Mouse (Mus musculus) heart, postnatal 4 days (tissue): ENCODE measurements at regions not wholly inside any gene's neighbourhood (a gene's known extent, or its start where the extent isn't known, plus 50 kb on each side); places are given as distances from the start of the nearest gene placed in this dataset.

Source experiments
- DNase-seq: peaks from one replicate; pipeline ENCODE4 v3.0.0; 2021

DNA sequence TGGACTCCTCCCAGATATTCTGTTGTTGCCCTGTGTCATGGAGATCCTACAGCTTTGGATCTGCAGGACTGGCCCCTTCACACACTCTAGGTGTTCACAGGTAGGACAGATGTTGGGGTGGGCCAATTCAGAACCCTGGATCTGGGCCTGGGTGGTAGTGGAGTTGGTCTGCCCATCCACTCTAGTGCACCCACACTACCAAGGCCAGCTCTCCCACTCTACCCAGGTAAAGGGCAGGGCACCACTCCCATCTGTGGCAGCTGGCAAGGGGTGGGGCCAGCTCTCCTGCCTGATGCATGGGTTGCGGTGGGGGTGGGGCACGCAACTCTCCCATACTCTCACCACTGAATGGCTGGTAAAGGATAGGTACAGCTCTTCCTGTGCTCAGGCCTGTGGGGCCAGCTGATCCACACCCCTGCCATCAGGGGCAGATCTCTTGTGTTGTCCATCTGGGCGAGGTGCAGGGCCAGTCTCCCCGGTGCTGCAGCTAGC lies 76.5 kb downstream of the Gja1 start:
- no peak for DNase-seq

DNA sequence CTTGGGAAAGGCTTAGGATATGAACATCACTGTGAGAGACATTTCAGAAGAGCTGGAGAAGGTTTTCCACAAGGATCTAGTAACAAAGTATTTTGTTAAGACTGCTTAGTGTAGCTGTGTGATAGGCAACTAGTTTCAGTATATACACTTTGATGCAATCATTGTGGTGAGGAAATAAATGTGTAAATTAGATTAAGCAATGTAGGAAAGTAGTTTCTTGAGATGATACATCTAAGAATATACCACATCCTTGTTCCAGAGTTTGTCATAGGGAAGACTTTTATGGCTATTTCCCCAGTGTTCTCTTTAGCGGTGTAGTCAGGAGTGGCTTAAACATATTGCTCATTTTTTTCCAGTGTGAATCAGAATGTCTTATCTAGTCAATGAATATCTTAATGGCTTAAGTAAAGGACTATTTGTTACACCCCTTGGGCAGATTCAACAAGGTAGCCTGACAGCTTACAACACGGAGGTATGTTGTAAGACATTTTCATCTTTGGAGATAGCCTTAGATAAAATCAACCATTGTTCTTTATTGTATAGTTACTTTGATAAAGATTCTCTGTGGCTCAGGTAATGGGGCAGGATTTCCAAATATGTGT lies 78.8 kb downstream of the Gja1 start:
- no peak for DNase-seq

DNA sequence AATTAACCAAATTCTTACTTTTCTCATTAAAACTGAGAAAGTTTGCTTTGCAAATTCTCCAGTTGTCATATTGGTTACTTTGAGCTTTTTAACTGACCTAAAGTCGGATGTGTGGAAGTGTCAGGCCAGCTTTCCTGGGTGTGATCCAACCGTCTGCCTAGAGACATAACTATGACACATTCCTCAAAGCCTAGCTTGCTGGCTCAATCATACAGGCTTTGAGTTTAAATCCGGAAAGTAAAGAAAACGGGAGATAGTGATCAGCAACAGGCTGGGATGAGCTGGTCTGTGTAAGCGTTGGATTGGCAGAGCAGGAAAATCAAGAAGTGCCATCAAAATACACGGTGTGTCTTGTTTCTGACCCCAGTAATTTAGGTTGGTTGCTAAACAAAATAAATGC lies 91.4 kb downstream of the Gja1 start:
- DNase-seq, result peak; percentile 58

DNA sequence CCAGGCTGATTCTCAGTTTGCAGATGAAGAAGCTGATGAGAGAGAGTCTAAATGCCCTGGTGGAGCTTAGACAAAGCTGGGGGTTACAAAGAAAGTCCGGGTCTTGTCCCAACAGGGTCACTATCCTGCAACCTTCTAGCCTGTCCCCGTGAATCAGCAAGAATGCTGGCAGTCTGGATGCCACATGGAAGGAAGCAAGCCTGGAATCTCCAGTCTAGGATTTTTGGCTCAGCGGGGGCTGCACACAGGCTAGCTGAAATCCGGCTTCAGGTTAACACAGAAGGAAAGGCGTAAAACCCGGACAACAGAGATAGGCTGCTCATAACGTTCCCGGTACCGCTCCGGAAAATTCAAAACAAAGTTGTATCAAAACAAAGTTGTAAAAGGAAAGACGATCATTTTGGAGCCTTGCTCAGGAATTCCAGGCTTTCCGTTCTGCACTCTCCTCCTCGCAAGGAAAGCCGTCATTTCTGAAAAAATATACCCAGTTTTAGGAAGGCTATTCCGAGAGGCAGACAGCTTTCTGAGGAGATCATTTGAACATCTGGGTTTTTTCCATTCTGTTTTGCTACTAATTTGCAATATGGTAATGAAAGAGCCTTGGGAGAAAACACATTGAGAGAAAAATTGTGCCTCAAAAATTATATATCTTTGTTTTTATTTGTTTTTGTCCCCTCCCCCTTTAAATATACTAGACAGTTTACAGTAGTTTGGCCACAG lies 92.0 kb downstream of the Gja1 start:
- peak; percentile 52 for DNase-seq

DNA sequence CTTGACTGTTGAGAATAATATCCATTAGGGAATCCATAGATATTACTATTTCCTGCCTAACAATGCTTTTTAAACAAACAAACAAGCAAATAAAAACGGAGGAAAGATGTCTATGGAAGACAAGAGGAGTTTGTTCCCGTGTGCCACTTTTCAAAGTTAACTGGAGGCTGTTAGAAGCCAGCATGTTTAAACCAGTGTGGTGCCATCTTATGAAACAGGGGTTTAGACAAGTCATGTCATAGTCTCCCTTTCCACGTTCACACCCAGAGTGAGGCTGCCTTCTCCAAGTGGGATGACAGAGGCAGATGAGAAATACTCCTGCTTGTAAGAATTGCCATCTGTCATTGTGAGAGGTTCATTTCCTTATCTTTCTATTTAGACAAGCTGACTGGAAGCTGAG lies 92.8 kb downstream of the Gja1 start:
- DNase-seq, result no peak

DNA sequence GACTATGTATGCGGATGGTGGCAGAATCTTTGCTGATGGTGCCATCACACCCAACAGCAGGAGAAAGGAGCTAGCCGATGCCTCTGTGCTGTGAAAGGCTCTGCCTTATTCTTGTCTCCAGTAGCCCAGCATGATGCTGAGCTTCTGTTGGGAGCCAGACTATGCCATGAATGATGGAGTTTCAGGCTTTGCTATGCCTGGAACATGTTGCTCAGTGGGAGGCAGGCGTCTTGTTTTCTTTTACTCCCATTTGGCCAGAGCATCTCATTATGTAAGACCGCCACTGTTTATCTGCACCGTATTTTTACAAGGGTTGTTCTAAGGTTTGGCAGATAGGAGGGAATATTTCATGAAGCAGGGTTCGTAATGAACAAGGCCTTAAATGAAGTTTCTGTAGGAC lies 97.8 kb downstream of the Gja1 start:
- DNase-seq, result no peak

DNA sequence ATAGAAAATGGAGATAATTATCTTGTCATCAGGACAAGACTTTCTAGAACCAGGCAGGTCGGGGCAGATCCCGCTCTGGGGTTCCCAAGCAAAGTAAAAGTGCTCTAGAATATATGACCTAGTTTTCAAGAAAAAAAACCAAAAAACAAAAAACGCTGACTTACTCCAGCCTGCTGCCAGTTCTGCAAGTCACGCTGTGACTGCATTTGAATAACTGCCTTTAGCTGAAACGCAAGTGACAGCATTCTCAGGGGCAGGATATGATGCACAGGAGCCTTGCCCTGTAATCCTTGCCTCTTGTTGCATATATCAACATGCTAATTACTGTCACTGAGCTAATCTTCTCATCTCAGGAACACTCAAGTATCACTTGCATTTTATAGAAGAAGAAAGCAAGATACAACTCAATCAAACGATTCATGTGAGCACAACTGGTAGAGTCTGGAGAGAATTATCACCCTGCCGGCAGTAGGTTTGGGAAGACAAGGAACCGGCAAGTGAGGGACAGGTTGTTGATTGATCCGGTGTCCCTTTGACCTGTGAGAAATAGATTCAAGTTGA lies 105.1 kb downstream of the Gja1 start:
- DNase-seq, result no peak

DNA sequence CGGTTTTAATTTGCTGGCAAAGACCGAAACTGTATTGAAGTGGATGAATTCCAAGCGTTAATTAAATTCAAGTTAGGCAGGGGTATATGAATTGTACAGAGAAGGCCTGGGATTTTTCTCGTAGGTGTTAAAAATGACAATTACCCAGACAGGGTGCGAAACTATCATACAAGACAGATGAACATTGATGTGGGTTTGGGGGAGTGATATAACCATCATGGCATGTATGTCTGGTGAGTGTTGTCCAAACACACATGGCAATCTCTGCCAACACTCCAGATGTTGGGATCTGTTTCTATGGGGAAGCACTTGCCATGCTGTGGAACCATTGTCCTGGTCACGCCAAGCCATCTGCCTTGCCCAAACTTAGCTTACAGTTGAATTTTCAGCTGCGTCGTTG lies 107.8 kb downstream of the Gja1 start:
- no peak for DNase-seq

DNA sequence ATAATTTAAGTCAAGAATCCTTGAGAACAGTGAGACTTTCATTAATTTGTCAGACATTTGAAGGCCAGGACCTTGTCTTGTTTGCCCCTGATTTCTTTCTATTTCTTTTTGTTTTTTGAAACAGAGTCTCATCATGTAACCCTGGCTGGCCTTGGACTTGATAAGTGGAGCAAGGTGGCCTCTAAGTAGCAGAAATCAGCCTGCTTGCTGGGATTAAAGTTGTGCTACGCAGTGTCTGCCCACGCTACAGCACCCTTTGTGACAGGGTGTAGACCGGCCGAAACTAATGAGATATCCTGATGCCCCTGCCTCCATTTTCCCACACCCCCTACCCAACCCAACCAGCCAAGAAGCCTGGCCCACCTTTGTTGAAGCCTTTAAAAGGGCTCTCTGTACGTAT lies 108.6 kb downstream of the Gja1 start:
- DNase-seq, result no peak

DNA sequence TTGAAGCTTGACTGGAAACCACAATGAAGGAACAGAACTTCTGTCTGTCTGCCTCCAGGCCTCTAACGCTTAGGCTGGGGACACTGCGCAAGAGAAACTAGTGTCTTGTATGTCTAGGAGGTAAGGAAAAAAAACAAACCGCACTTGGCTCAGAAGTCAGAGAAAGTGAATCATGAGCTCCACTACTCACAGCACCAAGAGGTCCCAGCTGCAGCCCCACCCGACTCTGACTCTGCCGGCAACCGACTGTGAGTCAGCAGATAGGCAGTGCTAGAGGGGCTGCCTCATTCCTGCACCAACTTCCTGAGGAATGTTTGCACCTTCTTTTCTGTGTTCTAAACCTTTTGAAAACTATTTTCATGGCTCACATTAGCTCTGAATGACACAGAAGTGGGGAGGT lies 109.5 kb downstream of the Gja1 start:
- DNase-seq, result peak; percentile 33

DNA sequence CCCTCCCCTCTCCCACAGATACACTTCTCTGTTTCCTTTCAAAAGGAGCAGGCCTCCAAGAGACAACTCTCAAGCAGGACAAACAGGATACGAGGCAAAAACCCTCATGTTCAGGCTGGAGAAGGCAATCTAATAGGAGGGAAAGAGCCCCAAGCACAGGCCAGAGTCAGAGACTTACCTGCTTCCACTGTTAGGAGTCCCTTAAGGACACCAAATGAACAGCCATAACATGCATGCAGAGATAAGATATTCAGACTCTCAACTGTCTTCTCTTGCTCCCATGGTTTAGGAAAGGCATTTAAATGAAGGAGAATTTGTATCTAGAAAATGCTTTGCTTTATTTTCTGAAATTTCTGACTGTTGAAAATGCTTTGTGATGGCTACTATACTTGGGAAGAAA lies 116.3 kb downstream of the Gja1 start:
- DNase-seq, result no peak

DNA sequence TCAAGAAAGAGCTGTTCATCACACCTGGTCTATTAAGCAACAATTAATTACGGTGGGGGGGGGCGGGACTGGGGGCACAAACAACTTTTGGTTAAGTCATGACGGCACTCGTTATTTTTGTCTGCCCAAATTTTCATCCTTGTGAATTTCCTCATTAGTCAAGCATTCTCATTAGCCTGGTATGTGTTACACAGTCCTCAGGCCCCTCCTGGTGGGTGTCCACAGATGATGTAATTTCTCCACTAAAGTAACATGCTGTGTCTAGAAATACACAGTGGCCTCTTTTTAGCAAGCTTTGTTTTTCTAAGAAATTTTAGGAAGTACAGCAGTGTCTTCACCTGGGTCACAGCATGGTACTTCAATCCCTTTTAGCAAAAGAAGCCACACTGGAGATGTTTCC lies 118.2 kb downstream of the Gja1 start:
- no peak for DNase-seq

DNA sequence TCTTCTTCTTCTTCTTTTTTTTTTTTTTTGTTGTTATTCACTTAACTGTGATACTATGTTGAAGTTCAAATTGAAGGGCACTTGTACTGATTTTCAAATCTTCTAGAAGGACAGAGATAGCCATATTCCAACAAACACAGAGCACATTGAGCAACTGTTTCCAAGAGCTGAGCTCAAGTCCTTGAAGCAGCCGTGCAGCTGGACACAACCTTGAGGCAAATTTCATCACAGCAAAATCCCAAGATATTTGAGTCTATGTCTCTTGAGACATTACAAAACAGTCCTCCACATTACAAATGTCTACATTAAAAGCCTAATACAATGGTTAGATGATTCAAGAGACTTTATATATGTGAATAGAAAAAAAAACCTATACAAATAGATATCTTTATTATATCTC lies 141.9 kb downstream of the Gja1 start:
- no peak for DNase-seq

DNA sequence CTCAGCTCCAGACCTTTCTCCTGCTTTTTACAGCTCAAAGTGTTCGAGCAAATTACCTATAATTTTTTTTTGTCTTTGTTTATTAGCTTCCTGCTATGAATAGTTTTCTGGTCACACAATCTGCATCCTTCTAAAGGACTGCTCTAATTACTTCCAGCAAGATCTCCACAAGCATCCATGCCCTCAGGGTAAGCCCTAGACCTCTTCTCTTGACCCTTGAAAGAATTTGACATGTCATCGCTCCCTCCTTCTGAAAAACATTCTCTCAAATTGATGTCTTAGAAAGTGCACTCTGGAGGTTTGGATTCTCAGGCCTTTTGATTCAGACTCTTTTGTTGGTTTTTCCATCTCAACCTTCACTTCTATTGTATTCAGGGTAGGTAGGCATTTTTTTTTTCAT lies 148.7 kb downstream of the Gja1 start:
- DNase-seq, result no peak

DNA sequence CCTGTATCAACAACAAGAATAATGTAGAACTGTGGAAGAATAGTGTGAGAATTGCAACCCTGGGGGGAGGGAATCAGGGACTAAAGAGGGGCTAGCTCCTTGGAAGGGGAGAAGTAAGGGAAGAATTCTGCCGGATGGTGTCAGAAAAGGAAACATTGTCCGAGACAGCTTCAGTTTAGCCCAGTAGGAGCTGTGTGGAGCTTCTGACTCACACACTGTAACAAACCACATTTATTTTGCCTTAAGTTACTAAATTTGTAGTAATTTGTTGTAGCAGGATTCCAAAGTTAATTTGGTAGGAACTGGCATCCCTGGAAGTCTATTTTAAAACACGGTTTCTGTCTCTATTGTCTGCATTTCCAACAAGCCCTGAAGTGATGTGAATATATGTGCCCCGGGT lies 160.0 kb downstream of the Gja1 start:
- no peak for DNase-seq

DNA sequence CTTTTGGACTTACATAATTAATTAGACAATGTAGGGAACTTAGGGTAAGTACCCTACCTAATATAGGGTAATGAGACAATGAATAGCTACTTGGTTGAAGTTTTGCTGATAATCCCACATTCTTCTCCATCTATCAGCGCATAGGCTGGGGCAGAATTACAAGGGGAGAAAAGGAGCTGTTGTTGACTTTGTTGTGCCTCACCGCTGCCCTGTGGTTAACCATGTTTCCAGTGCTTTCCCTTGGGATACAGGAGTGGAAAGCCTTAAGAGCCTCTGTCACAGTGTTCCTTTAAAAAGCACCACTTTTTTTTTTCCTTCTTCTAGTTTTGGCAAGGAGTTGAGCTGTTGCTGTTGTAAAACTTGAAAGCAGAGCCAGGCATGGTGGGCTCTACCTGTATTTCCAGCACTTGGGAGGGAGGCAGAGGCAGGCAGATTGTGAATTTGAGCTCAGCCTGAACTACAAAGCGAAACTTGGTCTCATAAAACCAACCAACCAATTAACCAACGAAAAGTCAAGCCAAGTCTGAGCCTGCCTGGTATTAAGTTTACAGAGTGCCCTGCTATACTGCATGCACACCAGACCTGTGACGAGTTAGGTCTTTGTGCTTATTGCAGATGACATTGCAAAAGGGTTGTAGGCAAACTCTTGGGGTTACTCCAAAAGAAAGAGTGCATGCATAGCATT lies 162.8 kb downstream of the Gja1 start:
- DNase-seq, result no peak

DNA sequence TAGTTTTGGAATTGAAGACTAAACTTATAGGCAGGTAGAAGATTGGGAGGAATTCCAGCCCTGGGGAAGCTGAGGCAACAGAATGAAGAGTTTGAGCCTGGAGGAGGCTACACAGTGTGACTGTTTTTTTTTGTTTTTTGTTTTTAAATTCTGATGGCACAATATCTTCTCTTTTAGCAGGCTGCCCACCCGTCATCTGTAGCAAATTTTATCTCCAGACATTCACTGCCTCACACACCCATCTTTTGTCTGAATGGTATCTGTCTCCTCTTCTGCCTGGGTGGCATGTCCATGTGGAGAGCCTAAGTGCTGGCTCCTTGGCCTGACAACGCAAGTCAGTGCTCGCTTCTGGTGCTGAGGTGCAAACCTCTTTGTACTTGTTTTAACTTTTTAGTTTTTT lies 165.0 kb downstream of the Gja1 start:
- DNase-seq, result no peak

DNA sequence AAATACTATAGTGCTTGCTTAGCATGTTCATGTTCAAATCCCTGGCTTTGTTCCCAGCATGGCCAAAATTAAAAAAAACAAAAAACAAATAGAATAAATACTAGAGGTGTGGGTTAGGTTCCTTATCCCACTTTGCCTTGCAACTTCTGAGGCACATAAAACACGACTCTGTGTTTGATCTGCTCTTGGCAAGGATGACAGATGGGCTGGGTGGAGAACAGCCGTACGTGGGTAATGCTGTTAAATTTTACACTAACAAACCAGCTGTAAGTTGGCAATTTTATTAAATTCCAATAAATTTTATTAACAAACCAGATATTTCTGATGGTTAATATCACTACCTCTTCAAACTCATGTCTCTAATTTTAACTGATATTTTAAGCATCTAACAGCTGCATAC lies 168.9 kb downstream of the Gja1 start:
- no peak for DNase-seq

DNA sequence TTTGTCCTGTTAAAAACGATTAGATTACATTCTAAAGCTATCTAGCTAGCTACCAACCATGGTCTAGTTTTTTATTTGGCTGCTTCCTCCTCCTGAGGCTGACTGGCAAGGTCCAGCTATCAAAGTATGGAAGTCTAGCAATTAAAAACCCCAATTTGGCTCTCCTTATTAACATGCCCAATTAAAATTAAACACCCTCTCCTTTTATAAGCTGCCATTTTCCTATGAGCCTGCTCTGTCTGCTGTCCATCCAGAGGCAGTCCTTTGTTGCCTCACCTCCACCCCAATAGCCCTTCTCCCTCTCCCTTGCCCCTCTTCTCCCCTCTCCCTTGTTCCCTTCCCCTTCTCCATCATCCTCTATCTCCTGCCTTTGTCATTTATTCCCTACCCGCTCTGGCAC lies 169.7 kb downstream of the Gja1 start:
- DNase-seq, result no peak

DNA sequence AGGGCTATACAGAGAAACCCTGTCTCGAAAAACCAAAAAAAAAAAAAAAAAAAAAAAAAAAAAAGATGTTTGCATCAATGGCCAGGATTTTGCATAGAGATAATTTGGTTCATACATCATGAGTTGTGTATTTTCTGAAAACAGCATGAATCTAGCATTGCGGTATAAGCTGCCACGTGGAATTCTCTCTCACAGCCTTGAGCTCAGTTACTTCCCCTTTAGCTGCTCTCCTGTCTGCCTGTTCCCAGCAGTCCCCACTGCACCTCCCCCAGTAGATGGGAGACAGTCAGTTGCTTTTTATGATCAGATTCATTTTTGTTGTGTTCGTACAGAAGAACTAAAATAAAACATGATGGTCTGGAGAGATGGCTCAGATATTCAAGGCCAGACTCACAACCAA lies 170.7 kb downstream of the Gja1 start:
- no peak for DNase-seq

DNA sequence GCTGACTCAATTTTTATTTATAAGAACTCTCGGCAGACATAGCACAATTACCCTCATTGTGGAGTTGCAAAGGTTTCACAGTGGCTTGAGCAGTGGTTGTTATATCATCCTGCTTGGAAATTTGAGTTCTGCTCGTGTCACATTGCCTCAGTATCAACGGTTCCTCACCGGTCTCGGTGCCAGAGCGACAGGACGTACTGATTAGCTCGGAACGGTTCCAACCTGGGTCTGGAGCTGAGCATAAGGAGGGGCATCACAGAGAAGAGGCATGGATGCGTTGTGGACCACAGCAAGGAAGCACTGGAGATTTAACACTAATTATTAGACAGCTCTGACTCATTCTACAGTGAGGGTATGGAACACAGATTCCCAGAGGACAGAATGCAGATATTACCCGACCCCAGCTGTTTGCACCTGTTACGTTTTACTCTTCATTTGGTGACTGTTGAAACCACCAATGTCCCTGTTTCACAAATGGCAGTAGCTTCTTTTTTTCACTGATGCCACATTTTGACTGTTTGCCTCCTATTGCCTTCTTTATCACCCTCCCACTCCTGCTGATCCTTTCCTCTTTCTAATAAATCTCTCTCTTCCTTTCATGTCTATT lies 189.8 kb downstream of the Gja1 start:
- no peak for DNase-seq

DNA sequence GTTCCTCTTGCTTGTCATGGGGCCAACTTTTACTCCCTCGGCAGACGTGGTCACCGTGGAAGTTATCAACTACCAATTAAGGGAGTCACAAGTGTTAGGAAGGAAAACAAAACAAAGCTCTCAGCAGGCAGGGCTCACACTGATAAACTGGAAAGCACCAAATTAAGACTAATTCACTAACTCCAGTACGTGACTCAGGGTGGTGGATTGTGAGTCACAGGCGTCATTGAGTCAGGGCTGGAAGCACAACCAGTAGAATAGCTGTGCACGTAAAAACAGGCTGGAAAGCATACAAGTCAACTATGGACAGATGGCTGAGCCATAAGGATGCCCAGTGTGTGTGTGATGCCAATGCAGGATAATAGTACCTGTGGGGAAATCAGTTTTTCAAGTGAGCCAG lies 204.9 kb downstream of the Gja1 start:
- DNase-seq, result no peak

DNA sequence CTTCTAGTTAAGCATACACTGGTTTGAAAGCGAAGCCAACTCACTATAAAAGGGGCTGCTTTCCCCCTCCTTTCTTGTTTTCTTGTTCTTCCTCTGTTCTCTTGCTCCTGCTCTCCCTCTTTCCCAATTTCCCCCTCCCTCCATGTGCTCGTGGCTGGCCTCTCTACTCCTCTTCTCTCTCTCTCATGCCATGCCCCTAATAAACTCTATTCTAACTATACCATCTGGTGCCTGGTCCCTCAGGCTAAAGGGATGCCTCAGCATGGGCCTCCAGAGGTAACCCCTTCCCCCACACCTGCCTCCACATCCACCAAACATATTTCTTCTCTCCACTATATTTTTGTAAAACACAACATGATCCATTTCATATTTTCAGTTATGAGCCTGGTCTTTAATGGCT lies 210.1 kb downstream of the Gja1 start:
- DNase-seq, result no peak
